In genomic region chr5:135009590-135010319, GRCm38 (mm10) we compare ENCODE assay signal across 8 mouse cellular contexts. TPM values are rescaled to one million over a fixed set of nuclear protein-coding genes. Genes with fewer than 3 reads are reported as not detected.
A peak's percentile ranks its signal among the peaks of the same experiment; 100 is the strongest.
DNase-seq lines count a peak whose midpoint lies in the region; ATAC-seq lines count a peak whose summit lies in the region.

No protein-coding gene starts in this region.

- WGBS in hindbrain, embryonic 13.5 days, result under 1% methylated on average over 37 of the region's 37 CpGs

- peak overlapping the region; percentile 69 for H3K4me2 ChIP-seq in hindbrain, embryonic 13.5 days

- no peaks in the 10 kb centered on the region for H3K27me3 ChIP-seq in hindbrain, embryonic 13.5 days

- ATAC-seq in hindbrain, embryonic 13.5 days (ENCODE audit: low FRiP score), result peak; percentile 84

- H3K4me3 ChIP-seq in hindbrain, embryonic 13.5 days, result peak overlapping the region; percentile 61

- no peaks in the 10 kb centered on the region for H3K36me3 ChIP-seq in hindbrain, embryonic 13.5 days

- peak overlapping the region; percentile 98 for H3K27ac ChIP-seq in hindbrain, embryonic 13.5 days

- no peaks in the 10 kb centered on the region for H3K9me3 ChIP-seq in hindbrain, embryonic 13.5 days

- DNase-seq in NIH3T3 (ENCODE audit: low read depth), result peak; percentile 91
- peak; percentile 90 for DNase-seq in cerebellum, postnatal 10 days
- DNase-seq in frontal cortex, postnatal 10 days (ENCODE audit: low spot score in 2 of 2), result peak; percentile 85 to 87
- DNase-seq in left cerebral cortex, adult 11 months (ENCODE audit: low spot score), result peak; percentile 79
- DNase-seq in lung, postnatal 36 days, result peak; percentile 94
- peak; percentile 86 for DNase-seq in retina, embryonic 14.5 days (ENCODE audit: low spot score)
- DNase-seq in thymus, postnatal 36 days, result peak; percentile 84 to 85

- H3K4me1 ChIP-seq in hindbrain, embryonic 13.5 days (replicated peaks), result peaks cover 35% of the 10 kb centered on the region

- peak overlapping the region; percentile 78 for H3K9ac ChIP-seq in hindbrain, embryonic 13.5 days

RNA-seq across cellular contexts. Expression of gene Abhd11, which starts 0.8 kb away (rescaled TPM):
- polyA plus RNA-seq in hindbrain, embryonic 13.5 days (2015; fragmentation: Nextera tagmentation; extraction: Ambion mirVana), result 64.6 and 65.0 TPM in 2 replicates

RNA-seq across cellular contexts. Expression of gene Stx1a, which starts 13.5 kb away (rescaled TPM):
- polyA plus RNA-seq in hindbrain, embryonic 13.5 days (2015; fragmentation: Nextera tagmentation; extraction: Ambion mirVana), result 78.4 and 78.9 TPM in 2 replicates

RNA-seq across cellular contexts. Expression of gene Cldn3, which starts 23.7 kb away (rescaled TPM):
- 2.3 and 2.8 TPM in 2 replicates for polyA plus RNA-seq in hindbrain, embryonic 13.5 days (2015; fragmentation: Nextera tagmentation; extraction: Ambion mirVana)

RNA-seq across cellular contexts. Expression of gene Dnajc30, which starts 54.2 kb away (rescaled TPM):
- 37.4 and 38.8 TPM in 2 replicates for polyA plus RNA-seq in hindbrain, embryonic 13.5 days (2015; fragmentation: Nextera tagmentation; extraction: Ambion mirVana)

RNA-seq across cellular contexts. Expression of gene Bud23, which starts 55.0 kb away (rescaled TPM):
- polyA plus RNA-seq in hindbrain, embryonic 13.5 days (2015; fragmentation: Nextera tagmentation; extraction: Ambion mirVana), result 79.1 and 93.5 TPM in 2 replicates

Comparison
In these comparisons a context has a peak if more than half of its experiments do, and no peak if none do; other contexts are left out.
1. Peak in every context shown above with its lines: DNase-seq, ATAC-seq, H3K4me3 ChIP-seq and H3K27ac ChIP-seq.